Mouse (Mus musculus) myocyte (in vitro differentiated cells): ENCODE measurements at regions not wholly inside any gene's neighbourhood (a gene's known extent, or its start where the extent isn't known, plus 50 kb on each side); places are given as distances from the start of the nearest gene placed in this dataset.

Experiments used
- H3K27me3 ChIP-seq: one replicate; pipeline ENCODE4 v1.6.1; 2011; ENCODE audit not compliant: control insufficient read depth, insufficient read depth, insufficient read length
- H3K36me3 ChIP-seq: one replicate; pipeline ENCODE4 v1.6.1; 2011; ENCODE audit not compliant: control insufficient read depth, insufficient read depth
- H3K4me2 ChIP-seq: one replicate; pipeline ENCODE4 v1.6.1; 2011; ENCODE audit warnings: low read depth, control low read depth
- H3K4me3 ChIP-seq: one replicate; pipeline ENCODE4 v1.5.1; 2011; ENCODE audit warnings: mild to moderate bottlenecking, control low read depth, moderate library complexity
- H3K79me2 ChIP-seq: one replicate; pipeline ENCODE4 v1.6.1; 2011; ENCODE audit not compliant: control insufficient read depth, insufficient read depth
- H3ac ChIP-seq: one replicate; pipeline ENCODE4 v1.6.1; 2011; ENCODE audit not compliant: control insufficient read depth, insufficient read length
- CEBPB ChIP-seq: IDR thresholded peaks from 2 replicates; pipeline ENCODE4 v1.6.1; 2011; ENCODE audit warnings: mild to moderate bottlenecking, moderate library complexity; ENCODE audit not compliant: poor library complexity, insufficient read depth, severe bottlenecking
- E2F4 ChIP-seq: IDR thresholded peaks from one replicate; pipeline ENCODE4 v1.6.1; 2011; ENCODE audit warnings: mild to moderate bottlenecking, control low read depth, moderate library complexity; ENCODE audit not compliant: insufficient read depth
- MAX ChIP-seq: IDR thresholded peaks from one replicate; pipeline ENCODE4 v1.6.1; 2011; ENCODE audit warnings: low read depth, mild to moderate bottlenecking, control low read depth
- MYOD1 ChIP-seq, 3 experiments: IDR thresholded peaks; one replicate each; pipeline ENCODE4 v1.6.1; 2011; ENCODE audit warnings: control low read depth in 2 of 3, low read depth in 2 of 3, mild to moderate bottlenecking in 2 of 3, moderate library complexity in 1 of 3; ENCODE audit not compliant: insufficient read length in 2 of 3, control insufficient read depth in 1 of 3
- MYOG ChIP-seq, 3 experiments: IDR thresholded peaks; one replicate each; pipeline ENCODE4 v1.6.1; 2011; ENCODE audit warnings: control low read depth in 2 of 3, low read depth in 2 of 3, mild to moderate bottlenecking in 2 of 3; ENCODE audit not compliant: insufficient read length in 2 of 3, control insufficient read depth in 1 of 3, insufficient read depth in 1 of 3
- POLR2A ChIP-seq: IDR thresholded peaks from one replicate; pipeline ENCODE4 v1.6.1; 2011; ENCODE audit warnings: low read depth, mild to moderate bottlenecking, control low read depth, moderate library complexity; ENCODE audit not compliant: insufficient read length
- POLR2AphosphoS2 ChIP-seq: IDR thresholded peaks from one replicate; pipeline ENCODE4 v1.6.1; 2011; ENCODE audit warnings: low read depth, control low read depth; ENCODE audit not compliant: insufficient read length
- REST ChIP-seq: IDR thresholded peaks from one replicate; pipeline ENCODE4 v1.6.1; 2011; ENCODE audit warnings: mild to moderate bottlenecking, control low read depth, moderate library complexity; ENCODE audit not compliant: insufficient read depth, insufficient read length
- SRF ChIP-seq: IDR thresholded peaks from one replicate; pipeline ENCODE4 v1.6.1; 2011; ENCODE audit warnings: low read depth; ENCODE audit not compliant: control insufficient read depth, insufficient read length
- TCF12 ChIP-seq: IDR thresholded peaks from one replicate; pipeline ENCODE4 v1.6.1; 2011; ENCODE audit warnings: mild to moderate bottlenecking, control low read depth; ENCODE audit not compliant: poor library complexity, insufficient read depth, severe bottlenecking
- TCF3 ChIP-seq: IDR thresholded peaks from one replicate; pipeline ENCODE4 v1.6.1; 2011; ENCODE audit warnings: low read depth, control low read depth; ENCODE audit not compliant: insufficient read length
- USF1 ChIP-seq: IDR thresholded peaks from one replicate; pipeline ENCODE4 v1.6.1; 2011; ENCODE audit warnings: low read depth, mild to moderate bottlenecking, control low read depth, moderate library complexity

GRCm38 (mm10) chr2:117429205-117429604 is 86.4 kb upstream of the Rasgrp1 start:
- H3K4me2 ChIP-seq, result no peak overlapping the region
- no peak overlapping the region for H3K4me3 ChIP-seq
- H3ac ChIP-seq, result no peak overlapping the region
- no peaks in the 10 kb centered on the region for H3K27me3 ChIP-seq
- no peaks in the 10 kb centered on the region for H3K36me3 ChIP-seq
- TF ChIP-seq POLR2AphosphoS2 (no peak), REST (no peak), CEBPB (no peak), E2F4 (no peak), MAX (no peak), TCF3 (no peak), POLR2A (no peak), SRF (no peak), MYOG (IDR thresholded peaks at IDR 0.05; ENCODE audit: control insufficient read depth in 1 of 3, insufficient read depth in 1 of 3, insufficient read length in 2 of 3, low read depth in 2 of 3) (no peak), TCF12 (no peak), USF1 (no peak), MYOD1 (IDR thresholded peaks at IDR 0.05; ENCODE audit: control insufficient read depth in 1 of 3, insufficient read length in 2 of 3, low read depth in 2 of 3) (no peak)
- no peaks in the 10 kb centered on the region for H3K79me2 ChIP-seq

- H3K4me3 ChIP-seq, result no peak overlapping the region
- peak overlapping the region; percentile 59 for H3K4me2 ChIP-seq
- no peaks in the 10 kb centered on the region for H3K36me3 ChIP-seq
- no peaks in the 10 kb centered on the region for H3K79me2 ChIP-seq
- no peak overlapping the region for H3ac ChIP-seq
- TF ChIP-seq POLR2A (no peak), REST (no peak), E2F4 (no peak), POLR2AphosphoS2 (no peak), TCF12 (peak; percentile 23), MAX (no peak), MYOG (IDR thresholded peaks at IDR 0.05; ENCODE audit: control insufficient read depth in 1 of 3, insufficient read depth in 1 of 3, insufficient read length in 2 of 3, low read depth in 2 of 3) (peak in 2 of 3 experiments; percentile 55 to 91), MYOD1 (IDR thresholded peaks at IDR 0.05; ENCODE audit: control insufficient read depth in 1 of 3, insufficient read length in 2 of 3, low read depth in 2 of 3) (peak in 2 of 3 experiments; percentile 66 to 96), TCF3 (peak; percentile 37)
- no peaks in the 10 kb centered on the region for H3K27me3 ChIP-seq
These were observed 89.2 kb upstream of the Rasgrp1 start for GRCm38 (mm10) chr2:117432010-117432409.

- TF ChIP-seq TCF3 (no peak), MAX (no peak)
- Histone ChIP-seq H3K36me3 (no peaks in the 10 kb centered on the region), H3ac (no peak overlapping the region), H3K79me2 (no peaks in the 10 kb centered on the region), H3K27me3 (no peaks in the 10 kb centered on the region), H3K4me2 (no peak overlapping the region), H3K4me3 (no peak overlapping the region)
These were observed 90.1 kb upstream of the Rasgrp1 start for GRCm38 (mm10) chr2:117432923-117433322.

GRCm38 (mm10) chr2:117433482-117433881 is 90.7 kb upstream of the Rasgrp1 start:
- H3K27me3 ChIP-seq, result no peaks in the 10 kb centered on the region
- TF ChIP-seq REST, result no peak
- no peak for TF ChIP-seq CEBPB
- no peak overlapping the region for H3K4me3 ChIP-seq
- H3K36me3 ChIP-seq, result no peaks in the 10 kb centered on the region
- H3ac ChIP-seq, result no peak overlapping the region
- no peak overlapping the region for H3K4me2 ChIP-seq
- H3K79me2 ChIP-seq, result no peaks in the 10 kb centered on the region

GRCm38 (mm10) chr2:117438079-117438478 is 95.3 kb upstream of the Rasgrp1 start:
- no peak for TF ChIP-seq POLR2A
- no peak for TF ChIP-seq MAX
- TF ChIP-seq CEBPB, result no peak
- no peak for TF ChIP-seq TCF3
- no peak for TF ChIP-seq E2F4
- no peak for TF ChIP-seq TCF12
- no peak for TF ChIP-seq USF1
- no peak for TF ChIP-seq POLR2AphosphoS2
- TF ChIP-seq REST, result no peak
- TF ChIP-seq SRF, result no peak
- TF ChIP-seq MYOG (IDR thresholded peaks at IDR 0.05; ENCODE audit: control insufficient read depth in 1 of 3, insufficient read depth in 1 of 3, insufficient read length in 2 of 3, low read depth in 2 of 3), result no peak
- no peak for TF ChIP-seq MYOD1 (IDR thresholded peaks at IDR 0.05; ENCODE audit: control insufficient read depth in 1 of 3, insufficient read length in 2 of 3, low read depth in 2 of 3)
- Histone ChIP-seq H3K36me3 (no peaks in the 10 kb centered on the region), H3K4me2 (no peak overlapping the region), H3K4me3 (no peak overlapping the region), H3K27me3 (no peaks in the 10 kb centered on the region), H3ac (no peak overlapping the region), H3K79me2 (no peaks in the 10 kb centered on the region)
